Mouse (Mus musculus): ENCODE results near the gene Gm7982.
"Not testable (repeated sequence)": the region's sequence is repeated elsewhere in the genome, so short reads cannot be mapped to it uniquely, and the experiment has no call there.

Gm7982 gene

DNA sequence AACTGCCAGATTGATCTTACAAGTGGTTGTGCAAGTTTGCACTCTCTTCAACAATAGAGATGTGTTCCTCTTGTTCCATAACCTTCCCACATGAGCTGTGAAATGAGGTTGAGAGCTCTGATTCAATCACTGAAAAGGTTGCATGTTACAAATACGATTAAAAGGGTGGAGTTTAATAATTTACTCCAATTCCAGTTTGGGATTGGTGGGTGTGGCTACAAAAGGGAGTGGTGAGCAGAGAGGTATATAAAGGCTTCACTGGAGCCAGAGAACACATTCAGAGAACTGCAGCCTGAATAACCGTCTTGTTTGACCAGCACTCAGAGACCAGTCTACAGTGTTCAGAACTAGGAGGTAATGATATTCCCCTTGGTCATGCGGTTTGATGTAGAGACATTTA lies at the start of gene Gm7982:
Gm7982 (plus strand) TSS at position 301 of the 400 bp plus-strand sequence.
- DNase-seq, result not testable (repeated sequence)

DNA sequence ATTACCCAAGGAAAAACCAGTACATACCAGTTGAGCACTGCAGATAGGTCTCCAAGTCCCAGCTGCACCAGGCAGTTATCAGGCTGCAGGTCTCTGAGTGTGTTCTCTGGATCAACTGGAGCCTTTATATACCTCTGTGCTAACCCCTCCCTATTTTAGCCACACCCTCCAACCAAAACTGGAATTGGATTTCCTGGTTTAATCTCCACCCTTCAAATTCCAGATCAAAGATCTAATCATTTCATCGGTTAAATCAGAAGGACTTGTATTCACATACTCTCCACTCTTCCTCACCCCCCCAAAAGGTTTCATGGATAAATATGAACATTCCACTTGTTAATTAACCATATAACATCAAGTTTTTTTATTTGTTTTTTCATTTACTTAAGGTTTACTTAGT lies 5.7 kb upstream of the Gm7982 start, which contains the start of gene Gm7978:
Gm7978 (minus strand) TSS at position 101 of the 400 bp plus-strand sequence.
- not testable (repeated sequence) for DNase-seq

DNA sequence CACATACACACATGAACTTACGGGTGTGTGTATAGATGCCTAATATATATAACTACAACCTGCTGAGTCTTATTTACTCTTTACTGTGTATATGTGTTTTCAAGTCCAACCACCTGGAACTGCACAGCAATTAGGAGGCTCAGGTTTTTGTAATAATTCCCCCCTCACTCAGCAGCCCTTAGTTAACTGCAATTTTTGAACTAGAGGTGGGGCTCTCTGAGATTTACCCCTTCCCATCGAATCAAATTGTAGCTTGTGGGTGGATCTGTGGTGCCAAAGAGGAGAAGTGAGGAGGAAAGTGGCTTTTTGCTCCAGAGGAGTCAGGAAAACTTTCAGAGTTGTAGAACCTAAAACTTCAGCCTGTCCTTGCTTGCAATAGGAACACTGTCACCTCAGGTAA lies 33.9 kb downstream of the Gm7982 start, which contains the start of gene E330014E10Rik:
E330014E10Rik (plus strand) TSS at position 301 of the 400 bp plus-strand sequence.
- not testable (repeated sequence) for DNase-seq

Measured in layer of hippocampus, adult 9-11 months (tissue).